Mouse (Mus musculus): ENCODE results near the gene Fbxo27. TPM values are rescaled to one million over a fixed set of nuclear protein-coding genes. Genes with fewer than 3 reads are reported as not detected.
"Not testable (repeated sequence)": the region's sequence is repeated elsewhere in the genome, so short reads cannot be mapped to it uniquely, and the experiment has no call there.

The Fbxo27 gene
- polyA plus RNA-seq, 1 experiment from 2014 or later, result 7.6 TPM

GRCm38 (mm10) chr7:28676811-28677541, 15.7 kb upstream of the Fbxo27 start:
- 85% methylated on average over 13 of the region's 13 CpGs for WGBS

GRCm38 (mm10) chr7:28677624-28678023, 15.0 kb upstream of the Fbxo27 start:
- Histone ChIP-seq H3K4me2 (replicated peaks) (no peak overlapping the region), H3K4me3 (no peak overlapping the region), H3K36me3 (no peaks in the 10 kb centered on the region), H3K27me3 (no peaks in the 10 kb centered on the region), H3K27ac (no peak overlapping the region), H3K4me1 (no peaks in the 10 kb centered on the region), H3K9ac (no peak overlapping the region), H3K9me3 (no peaks in the 10 kb centered on the region)
- ATAC-seq (ENCODE audit: low FRiP score, low read depth), result no peak
- 89% methylated on average over 8 of the region's 8 CpGs for WGBS

More at GRCm38 (mm10) chr7:28676811-28677541, 15.7 kb upstream of the Fbxo27 start:
- Histone ChIP-seq H3K9ac (no peak overlapping the region), H3K4me1 (no peaks in the 10 kb centered on the region), H3K27ac (no peak overlapping the region), H3K27me3 (no peaks in the 10 kb centered on the region), H3K4me2 (replicated peaks) (no peak overlapping the region), H3K4me3 (no peak overlapping the region), H3K9me3 (no peaks in the 10 kb centered on the region), H3K36me3 (no peaks in the 10 kb centered on the region)
- no peak for ATAC-seq (ENCODE audit: low FRiP score, low read depth)

DNA sequence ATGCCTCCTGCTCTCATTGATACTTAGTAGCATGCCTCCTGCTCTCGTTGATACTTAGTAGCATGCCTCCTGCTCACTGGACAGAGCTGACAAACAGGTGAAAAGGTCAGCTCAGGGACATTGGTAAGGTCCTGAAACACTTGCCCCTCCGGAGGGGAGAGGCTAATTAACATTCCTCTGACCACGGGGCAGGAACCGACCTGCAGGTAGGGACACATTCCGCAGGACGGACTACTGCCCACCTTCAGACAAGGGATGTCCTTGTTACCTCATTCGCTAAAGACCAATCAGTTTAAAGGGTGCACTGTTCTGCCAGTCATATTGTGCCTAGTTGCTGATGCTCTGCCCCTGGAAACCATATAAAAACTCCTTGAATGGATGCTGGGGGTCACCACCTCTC, 1.6 kb upstream of the Fbxo27 start:
- no peak overlapping the region for H3K9ac ChIP-seq
- H3K27ac ChIP-seq, result no peak overlapping the region
- no peak overlapping the region for H3K4me2 ChIP-seq (replicated peaks)
- peaks cover 4% of the 10 kb centered on the region; the same call in 1 of the 2 replicates for H3K9me3 ChIP-seq
- no peak for ATAC-seq (ENCODE audit: low FRiP score, low read depth)
- 62% methylated on average over 7 of the region's 7 CpGs for whole genome bisulfite sequencing
- no peaks in the 10 kb centered on the region for H3K36me3 ChIP-seq
- H3K27me3 ChIP-seq, result peaks cover 10% of the 10 kb centered on the region
- peaks cover 20% of the 10 kb centered on the region for H3K4me1 ChIP-seq
- no peak overlapping the region for H3K4me3 ChIP-seq

- peak; percentile 75 for ATAC-seq (ENCODE audit: low FRiP score, low read depth)
- Histone ChIP-seq H3K4me1 (peaks cover 20% of the 10 kb centered on the region), H3K36me3 (no peaks in the 10 kb centered on the region), H3K9ac (peak overlapping the region; percentile 73), H3K4me2 (replicated peaks) (peak overlapping the region; percentile 91), H3K27me3 (peaks cover 10% of the 10 kb centered on the region), H3K9me3 (peaks cover 4% of the 10 kb centered on the region; the same call in 1 of the 2 replicates), H3K4me3 (peak overlapping the region; percentile 61), H3K27ac (no peak overlapping the region)
- WGBS, result 2% methylated on average over 38 of the region's 38 CpGs
Measured at GRCm38 (mm10) chr7:28693321-28693966, 795 bp downstream of the Fbxo27 start.

DNA sequence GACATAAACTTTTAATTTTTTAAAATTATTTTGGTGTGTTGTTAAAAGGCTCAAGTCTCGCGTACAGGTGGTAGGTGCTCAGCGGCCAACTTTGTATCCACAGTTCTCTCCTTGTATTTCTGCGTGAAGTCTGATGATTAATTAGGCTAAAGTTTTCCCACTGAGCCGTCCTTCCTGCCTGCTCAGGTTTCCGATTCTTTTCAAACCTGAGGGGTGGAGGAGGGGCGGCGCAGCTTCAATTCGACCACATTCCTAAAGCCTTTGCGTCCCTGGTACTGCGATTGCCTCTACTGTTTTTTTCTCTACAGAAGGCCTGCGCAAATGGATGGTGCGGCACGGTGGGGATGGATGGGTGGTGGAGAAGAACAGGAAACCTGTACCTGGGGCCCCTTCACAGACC, 1.8 kb downstream of the Fbxo27 start:
- Histone ChIP-seq H3K4me2 (replicated peaks) (peak overlapping the region; percentile 91), H3K36me3 (no peaks in the 10 kb centered on the region), H3K9me3 (peaks cover 4% of the 10 kb centered on the region; the same call in 1 of the 2 replicates), H3K4me3 (peak overlapping the region; percentile 61; the same call in 1 of the 2 replicates), H3K27me3 (peaks cover 10% of the 10 kb centered on the region), H3K9ac (peak overlapping the region; percentile 13; the same call in 1 of the 2 replicates), H3K4me1 (peaks cover 20% of the 10 kb centered on the region), H3K27ac (no peak overlapping the region)
- no peak for ATAC-seq (ENCODE audit: low FRiP score, low read depth)
- WGBS, result 4% methylated on average over 14 of the region's 14 CpGs

DNA sequence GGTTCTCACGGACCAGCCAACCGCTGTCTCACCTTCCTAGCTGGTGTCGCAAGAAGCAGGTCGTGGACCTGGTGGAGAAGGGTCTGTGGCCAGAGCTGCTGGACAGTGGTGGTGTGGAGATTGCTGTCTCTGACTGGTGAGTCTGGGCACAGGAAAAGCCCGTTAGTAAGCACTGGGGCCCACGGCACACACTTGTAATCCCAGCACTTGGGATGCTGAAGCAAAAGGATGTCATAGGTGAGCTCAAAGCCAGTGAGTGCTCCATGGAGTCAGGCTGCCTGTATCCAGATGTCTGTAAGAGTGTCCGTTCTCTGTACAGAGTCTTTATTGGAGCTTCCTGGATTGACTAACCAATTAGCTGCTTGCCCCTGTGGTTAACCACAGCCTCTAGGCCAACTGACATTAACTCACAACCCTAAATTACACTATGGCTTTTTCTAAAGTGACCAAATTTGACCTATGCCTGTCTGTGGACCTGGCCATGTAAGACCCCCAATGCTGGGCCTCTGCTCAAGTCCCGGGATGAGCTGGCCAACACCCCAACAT, 2.4 kb downstream of the Fbxo27 start:
- 52% methylated on average over 8 of the region's 8 CpGs for WGBS
- H3K9ac ChIP-seq, result no peak overlapping the region

DNA sequence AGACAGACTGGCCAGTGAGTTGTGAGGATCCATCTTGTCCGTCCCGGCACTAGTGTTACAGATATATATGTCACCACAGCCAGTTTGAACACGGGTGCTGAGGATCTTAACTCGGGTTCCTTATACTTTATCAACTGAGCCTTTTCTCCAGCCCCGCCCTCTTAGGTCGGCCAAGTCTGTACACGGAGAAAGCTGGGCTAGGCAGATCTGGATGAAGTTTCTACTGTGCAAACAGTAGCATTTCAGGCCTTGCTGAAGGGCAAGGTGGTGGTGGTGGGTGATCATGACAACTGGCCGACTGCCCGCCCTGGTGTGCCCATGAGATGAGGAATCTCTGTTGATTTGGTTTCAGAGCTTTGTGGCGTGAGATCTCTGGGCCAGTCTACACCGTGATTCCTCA, 4.6 kb downstream of the Fbxo27 start:
- no peak for ATAC-seq (ENCODE audit: low FRiP score, low read depth)
- Histone ChIP-seq H3K36me3 (peaks cover 6% of the 10 kb centered on the region; the same call in 1 of the 2 replicates), H3K9ac (no peak overlapping the region), H3K9me3 (peaks cover 9% of the 10 kb centered on the region), H3K4me3 (no peak overlapping the region), H3K27ac (no peak overlapping the region), H3K27me3 (peaks cover 10% of the 10 kb centered on the region), H3K4me2 (replicated peaks) (no peak overlapping the region), H3K4me1 (peaks cover 20% of the 10 kb centered on the region)
- 93% methylated on average over 11 of the region's 11 CpGs for WGBS

More for the DNA sequence above, 2.4 kb downstream of the Fbxo27 start:
- peaks cover 20% of the 10 kb centered on the region for H3K4me1 ChIP-seq
- H3K27me3 ChIP-seq, result peaks cover 10% of the 10 kb centered on the region
- peaks cover 2% of the 10 kb centered on the region; the same call in 1 of the 2 replicates for H3K36me3 ChIP-seq
- H3K4me2 ChIP-seq (replicated peaks), result peak overlapping the region; percentile 91
- H3K9me3 ChIP-seq, result peaks cover 6% of the 10 kb centered on the region
- ATAC-seq (ENCODE audit: low FRiP score, low read depth), result no peak
- no peak overlapping the region for H3K27ac ChIP-seq
- H3K4me3 ChIP-seq, result no peak overlapping the region

GRCm38 (mm10) chr7:28700269-28700668, 7.6 kb downstream of the Fbxo27 start:
- no peaks in the 10 kb centered on the region for H3K27me3 ChIP-seq
- H3K36me3 ChIP-seq, result peaks cover 6% of the 10 kb centered on the region; the same call in 1 of the 2 replicates
- peaks cover 13% of the 10 kb centered on the region for H3K9me3 ChIP-seq
- H3K4me1 ChIP-seq, result no peaks in the 10 kb centered on the region
- WGBS, result 93% methylated on average over 4 of the region's 4 CpGs
- no peak overlapping the region for H3K4me2 ChIP-seq (replicated peaks)
- H3K4me3 ChIP-seq, result no peak overlapping the region
- no peak overlapping the region for H3K9ac ChIP-seq
- ATAC-seq (ENCODE audit: low FRiP score, low read depth), result no peak
- no peak overlapping the region for H3K27ac ChIP-seq

- not testable (repeated sequence) for H3K4me2 ChIP-seq (replicated peaks); H3K27ac ChIP-seq; H3K27me3 ChIP-seq; H3K36me3 ChIP-seq; H3K4me1 ChIP-seq; ATAC-seq (ENCODE audit: low FRiP score, low read depth); H3K4me3 ChIP-seq; H3K9ac ChIP-seq
- peaks cover 13% of the 10 kb centered on the region for H3K9me3 ChIP-seq
- whole genome bisulfite sequencing, result 93% methylated on average over 12 of the region's 12 CpGs
Measured at GRCm38 (mm10) chr7:28701306-28701705, 8.7 kb downstream of the Fbxo27 start.

GRCm38 (mm10) chr7:28702601-28703143, 10.0 kb downstream of the Fbxo27 start:
- H3K9ac ChIP-seq, result no peak overlapping the region
- H3K4me2 ChIP-seq (replicated peaks), result no peak overlapping the region
- no peak for ATAC-seq (ENCODE audit: low FRiP score, low read depth)
- 72% methylated on average over 9 of the region's 9 CpGs for WGBS
- no peak overlapping the region for H3K4me3 ChIP-seq
- peaks cover 6% of the 10 kb centered on the region; the same call in 1 of the 2 replicates for H3K36me3 ChIP-seq
- H3K27ac ChIP-seq, result no peak overlapping the region
- no peaks in the 10 kb centered on the region for H3K27me3 ChIP-seq
- H3K9me3 ChIP-seq, result peaks cover 13% of the 10 kb centered on the region
- no peaks in the 10 kb centered on the region for H3K4me1 ChIP-seq

- Histone ChIP-seq H3K9ac (no peak overlapping the region), H3K36me3 (no peaks in the 10 kb centered on the region), H3K9me3 (0 out of 2 replicates have a peak, but pooled peaks cover 3% of the 10 kb centered on the region), H3K4me3 (no peak overlapping the region), H3K27ac (no peak overlapping the region), H3K27me3 (no peaks in the 10 kb centered on the region), H3K4me2 (replicated peaks) (no peak overlapping the region), H3K4me1 (peaks cover 1% of the 10 kb centered on the region; the same call in 1 of the 2 replicates)
- no peak for ATAC-seq (ENCODE audit: low FRiP score, low read depth)
Measured at GRCm38 (mm10) chr7:28709454-28709853, 16.8 kb downstream of the Fbxo27 start.

DNA sequence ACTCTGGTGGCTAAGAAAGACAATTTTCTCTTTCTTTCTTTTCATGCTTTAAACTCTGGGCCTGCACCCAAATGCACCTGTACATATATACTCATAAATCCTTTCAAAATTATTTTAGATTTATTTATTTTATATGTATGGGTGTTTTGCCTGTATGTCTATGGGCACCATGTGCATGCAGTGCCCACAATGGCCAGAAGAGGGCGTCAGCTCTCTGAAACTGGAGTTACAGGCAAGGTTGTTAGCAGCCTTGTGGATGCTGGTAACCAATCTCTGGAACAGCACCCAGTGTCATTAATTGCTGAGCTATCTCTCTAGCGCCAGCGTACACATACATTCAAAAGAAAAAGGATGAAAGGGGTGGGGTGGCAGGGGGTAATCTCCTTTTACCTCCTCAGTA, 18.3 kb downstream of the Fbxo27 start:
- Histone ChIP-seq H3K4me2 (replicated peaks) (no peak overlapping the region), H3K4me1 (peaks cover 5% of the 10 kb centered on the region; the same call in 1 of the 2 replicates), H3K36me3 (no peaks in the 10 kb centered on the region), H3K4me3 (no peak overlapping the region), H3K27me3 (no peaks in the 10 kb centered on the region), H3K9me3 (no peaks in the 10 kb centered on the region), H3K27ac (no peak overlapping the region), H3K9ac (no peak overlapping the region)
- 68% methylated on average over 3 of the region's 3 CpGs for WGBS
- ATAC-seq (ENCODE audit: low FRiP score, low read depth), result no peak
